Mouse (Mus musculus): ENCODE data around the gene Tpo.

Gene Tpo

GRCm38 (mm10) chr12:30132524-30132923, at the start of gene Tpo:
Tpo (minus strand) TSS chr12:30132624.
- in situ Hi-C loops (cut with MboI, MseI): no loop called here

GRCm38 (mm10) chr12:30181721-30182120, 49.3 kb upstream of the Tpo start:
- in situ Hi-C loops (cut with MboI, MseI): no loop called here

- in situ Hi-C loops (cut with MboI, MseI): no loop called here
Observed at GRCm38 (mm10) chr12:30179623-30180022, 47.2 kb upstream of the Tpo start.

GRCm38 (mm10) chr12:30177966-30178365, 45.5 kb upstream of the Tpo start:
- in situ Hi-C loops (cut with MboI, MseI): no loop called here

- in situ Hi-C loops (cut with MboI, MseI): no loop called here
Observed at GRCm38 (mm10) chr12:30177529-30177928, 45.1 kb upstream of the Tpo start.

- in situ Hi-C loops (cut with MboI, MseI): no loop called here
Observed at GRCm38 (mm10) chr12:30168491-30168890, 36.1 kb upstream of the Tpo start.

- in situ Hi-C loops (cut with MboI, MseI): loop anchor here (5.0 kb wide), 1 partner anchor 83 kb away; no protein-coding TSS in a partner anchor
Observed at GRCm38 (mm10) chr12:30164538-30164937, 32.1 kb upstream of the Tpo start.

GRCm38 (mm10) chr12:30164005-30164404, 31.6 kb upstream of the Tpo start:
- in situ Hi-C loops (cut with MboI, MseI): loop anchor here (5.0 kb wide), 1 partner anchor 83 kb away; no protein-coding TSS in a partner anchor

- in situ Hi-C loops (cut with MboI, MseI): loop anchor here (5.0 kb wide), 1 partner anchor 85 kb away; no protein-coding TSS in a partner anchor
Observed at GRCm38 (mm10) chr12:30161731-30162406, 29.4 kb upstream of the Tpo start.

- in situ Hi-C loops (cut with MboI, MseI): loop anchor here (5.0 kb wide), 1 partner anchor 87 kb away; no protein-coding TSS in a partner anchor
Observed at GRCm38 (mm10) chr12:30160475-30160874, 28.1 kb upstream of the Tpo start.

GRCm38 (mm10) chr12:30159788-30160187, 27.4 kb upstream of the Tpo start:
- in situ Hi-C loops (cut with MboI, MseI): loop anchor here (5.0 kb wide), 1 partner anchor 88 kb away; no protein-coding TSS in a partner anchor

GRCm38 (mm10) chr12:30154079-30154673, 21.8 kb upstream of the Tpo start:
- in situ Hi-C loops (cut with MboI, MseI): no loop called here

GRCm38 (mm10) chr12:30142085-30142484, 9.7 kb upstream of the Tpo start:
- in situ Hi-C loops (cut with MboI, MseI): no loop called here

- in situ Hi-C loops (cut with MboI, MseI): no loop called here
Observed at GRCm38 (mm10) chr12:30129411-30129716, 3.1 kb downstream of the Tpo start.

GRCm38 (mm10) chr12:30128561-30129410, 3.6 kb downstream of the Tpo start:
- in situ Hi-C loops (cut with MboI, MseI): no loop called here

GRCm38 (mm10) chr12:30122347-30122746, 10.1 kb downstream of the Tpo start:
- in situ Hi-C loops (cut with MboI, MseI): no loop called here

- in situ Hi-C loops (cut with MboI, MseI): no loop called here
Observed at GRCm38 (mm10) chr12:30112271-30112670, 20.2 kb downstream of the Tpo start.

- in situ Hi-C loops (cut with MboI, MseI): no loop called here
Observed at GRCm38 (mm10) chr12:30109646-30110605, 22.5 kb downstream of the Tpo start.

- in situ Hi-C loops (cut with MboI, MseI): no loop called here
Observed at GRCm38 (mm10) chr12:30102891-30103565, 29.4 kb downstream of the Tpo start.

GRCm38 (mm10) chr12:30092081-30092480, 40.3 kb downstream of the Tpo start:
- in situ Hi-C loops (cut with MboI, MseI): no loop called here

GRCm38 (mm10) chr12:30083971-30084370, 48.5 kb downstream of the Tpo start:
- in situ Hi-C loops (cut with MboI, MseI): no loop called here
